ENCODE assay signal across 15 mouse cellular contexts in the genomic region with DNA sequence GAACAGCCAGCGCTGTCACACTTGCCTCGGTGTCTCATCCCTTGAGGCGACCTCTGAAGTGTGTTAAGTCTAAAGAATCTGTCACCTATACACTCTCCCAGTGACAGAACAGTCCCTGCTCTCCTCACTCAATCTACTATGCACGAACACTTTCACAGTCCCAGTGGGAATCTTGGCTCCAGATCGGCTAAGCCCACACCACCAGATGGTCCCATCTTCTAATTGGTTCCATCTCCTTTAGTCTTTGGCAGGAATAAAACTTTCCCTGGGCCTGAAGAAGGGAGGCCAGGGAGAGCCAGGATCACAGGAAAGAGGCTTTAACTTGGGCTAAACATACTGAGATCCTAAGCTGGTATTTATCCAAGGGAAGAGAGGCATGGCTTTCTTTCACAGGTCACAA. TPM values are rescaled to one million over a fixed set of nuclear protein-coding genes. Genes with fewer than 3 reads are reported as not detected.
DNase-seq lines count a peak whose midpoint lies in the region; ATAC-seq and TF ChIP-seq lines count a peak whose summit lies in the region.
"Had no signal": no experiment of that assay in that cellular context is flagged by ENCODE, and none has a peak within 500 bp of the region (broad histone marks: within the 10 kb centered on the region; RNA-seq: fewer than 3 reads in every experiment).

No protein-coding gene starts in this region.

- H3K36me3 ChIP-seq in G1E (replicated peaks), result no peaks in the 10 kb centered on the region
- no peaks in the 10 kb centered on the region for H3K36me3 ChIP-seq in intestine, postnatal 0 days (ENCODE audit: control insufficient read depth, insufficient read depth)
- H3K36me3 ChIP-seq in heart, embryonic 12.5 days, result no peaks in the 10 kb centered on the region
- H3K36me3 ChIP-seq: heart, embryonic 15.5 days; liver, embryonic 13.5 days had no signal

- TF ChIP-seq CTCF in G1E (IDR thresholded peaks at IDR 0.05; ENCODE audit: low read depth, low read length), result no peak
- TF ChIP-seq CTCF in intestine, postnatal 0 days (IDR thresholded peaks at IDR 0.05; ENCODE audit: low read depth), result no peak

- no peak overlapping the region for H3K27ac ChIP-seq in intestine, postnatal 0 days (ENCODE audit: low read depth, low read length)
- no peak overlapping the region for H3K27ac ChIP-seq in heart, embryonic 12.5 days (ENCODE audit: poor library complexity, severe bottlenecking)
- H3K27ac ChIP-seq: heart, embryonic 15.5 days; liver, embryonic 13.5 days had no signal

- no peak for DNase-seq in frontal cortex, postnatal 25 days (ENCODE audit: low spot score in 2 of 2)
- DNase-seq in G1E (ENCODE audit: low spot score), result no peak
- peak; percentile 59 for DNase-seq in cerebellum, adult 9-11 months
- DNase-seq in left cerebral cortex, adult 18-20 months (ENCODE audit: low spot score in 2 of 2), result peak; percentile 66 to 81
- no peak for DNase-seq in lung, postnatal 4 days
- DNase-seq: gastrocnemius, postnatal 25 days; kidney, postnatal 4 days; liver, embryonic 13.5 days had no signal

- ATAC-seq in frontal cortex, adult (ENCODE audit: low TSS enrichment), result peak; percentile 89
- ATAC-seq in G1E (ENCODE audit: extremely low read depth, insufficient number of reproducible peaks, low FRiP score, poor library complexity, severe bottlenecking), result 0 out of 2 replicates have a peak, but pooled peaks have one; percentile 4
- no peak for ATAC-seq in intestine, postnatal 0 days
- ATAC-seq in heart, embryonic 12.5 days (ENCODE audit: insufficient number of reproducible peaks, low FRiP score), result no peak
- ATAC-seq: inflammation-experienced regulatory T-cells, adult 6 months had no signal

- no peaks in the 10 kb centered on the region for H3K4me1 ChIP-seq in G1E (ENCODE audit: insufficient read depth, low read depth, low read length)
- no peaks in the 10 kb centered on the region for H3K4me1 ChIP-seq in intestine, postnatal 0 days (replicated peaks; ENCODE audit: control insufficient read depth, insufficient read depth, low read length)
- H3K4me1 ChIP-seq in heart, embryonic 12.5 days (replicated peaks), result peaks cover 5% of the 10 kb centered on the region
- H3K4me1 ChIP-seq: heart, embryonic 15.5 days; liver, embryonic 13.5 days had no signal

- H3K9me3 ChIP-seq in G1E (replicated peaks), result peaks cover 36% of the 10 kb centered on the region
- H3K9me3 ChIP-seq in intestine, postnatal 0 days (ENCODE audit: control insufficient read depth), result no peaks in the 10 kb centered on the region
- H3K9me3 ChIP-seq in heart, embryonic 12.5 days (replicated peaks), result no peaks in the 10 kb centered on the region
- H3K9me3 ChIP-seq: heart, embryonic 15.5 days; liver, embryonic 13.5 days had no signal

- no peak overlapping the region for H3K4me2 ChIP-seq in intestine, postnatal 0 days (replicated peaks; ENCODE audit: low read depth)
- no peak overlapping the region for H3K4me2 ChIP-seq in heart, embryonic 12.5 days
- H3K4me2 ChIP-seq: heart, embryonic 15.5 days; liver, embryonic 13.5 days had no signal

- no peaks in the 10 kb centered on the region for H3K27me3 ChIP-seq in G1E (ENCODE audit: insufficient read depth, low read length)
- no peaks in the 10 kb centered on the region for H3K27me3 ChIP-seq in intestine, postnatal 0 days (replicated peaks; ENCODE audit: control insufficient read depth, insufficient read depth, low read length)
- H3K27me3 ChIP-seq in heart, embryonic 12.5 days (replicated peaks), result no peaks in the 10 kb centered on the region
- H3K27me3 ChIP-seq: heart, embryonic 15.5 days; liver, embryonic 13.5 days had no signal

- no peak overlapping the region for H3K4me3 ChIP-seq in G1E (ENCODE audit: low read depth, low read length)
- H3K4me3 ChIP-seq in intestine, postnatal 0 days (ENCODE audit: low read depth, low read length), result no peak overlapping the region
- H3K4me3 ChIP-seq in heart, embryonic 12.5 days, result no peak overlapping the region
- H3K4me3 ChIP-seq: heart, embryonic 15.5 days; liver, embryonic 13.5 days; myocyte had no signal

- H3K9ac ChIP-seq in intestine, postnatal 0 days (ENCODE audit: low read depth, low read length), result no peak overlapping the region
- H3K9ac ChIP-seq in heart, embryonic 12.5 days, result no peak overlapping the region
- H3K9ac ChIP-seq: heart, embryonic 15.5 days; liver, embryonic 13.5 days had no signal

- WGBS in intestine, postnatal 0 days, result 75% methylated on average over 5 of the region's 5 CpGs
- WGBS in heart, embryonic 12.5 days, result 46% methylated on average over 5 of the region's 5 CpGs

RNA-seq across cellular contexts. Expression of a gene that starts 19.3 kb away (rescaled TPM):
- total RNA-seq in G1E (2014; fragmentation: Nextera tagmentation) (not detected in 2 replicates), G1E (2017) (0.05 TPM in 1 of 2 replicates, not detected in the other)
- polyA plus RNA-seq in G1E (2012), result 0.02 TPM in 1 of 2 replicates, not detected in the other
- 100 to 1,000 TPM; 218 to 241 TPM for total RNA-seq in left cerebral cortex, adult 18-20 months (2021)
- 0.46 and 0.64 TPM in 2 replicates for polyA plus RNA-seq in intestine, postnatal 0 days (2015; fragmentation: Nextera tagmentation; extraction: Ambion mirVana)
- 2.8 and 3.6 TPM in 2 replicates for polyA plus RNA-seq in heart, embryonic 12.5 days (2016; fragmentation: Nextera tagmentation; extraction: Ambion mirVana)
- total RNA-seq: megakaryocyte progenitor cell, adult 5-6 weeks had no signal
- polyA plus RNA-seq: inflammation-experienced regulatory T-cells, adult 6 months had no signal

Comparison
In these comparisons a context has a peak if more than half of its experiments do, and no peak if none do; other contexts are left out.
1. ATAC-seq: peak in frontal cortex, adult (single experiment) and G1E (single experiment); none in intestine, postnatal 0 days (single experiment) and heart, embryonic 12.5 days (single experiment).
2. DNase-seq: peak in cerebellum, adult 9-11 months (single experiment) and left cerebral cortex, adult 18-20 months (2 of 2); none in frontal cortex, postnatal 25 days (0 of 2), G1E (single experiment) and lung, postnatal 4 days (0 of 2).